Mouse (Mus musculus) left cerebral cortex, postnatal 25 days (tissue): Measurements from ENCODE around the gene Cd3eap. TPM values are rescaled to one million over a fixed set of nuclear protein-coding genes. Genes with fewer than 3 reads are reported as not detected.
A peak's percentile ranks its signal among the peaks of the same experiment; 100 is the strongest.

Experiments used
- DNase-seq, 2 experiments: peaks; one replicate each; pipeline ENCODE4 v3.0.0; 2022; ENCODE audit warnings: low spot score in 2 of 2, mixed read lengths in 1 of 2
- intact Hi-C: fragments of 180-260 bp; cut with DNase I; formaldehyde crosslinking; loops from one replicate; pipeline ENCODE4 v1.15.1; 2025
- total RNA-seq, 2 experiments: library from RNA; stranded (reverse); gene quantifications; 2 replicates each; pipeline ENCODE4 v1.2.3; 2021

The Cd3eap gene
- total RNA-seq, 2 experiments from 2014 or later, result 16.6 to 20.0 TPM

- intact Hi-C loops, result no loop called here
- no peak for DNase-seq
Measured at GRCm38 (mm10) chr7:19338596-19338995, 20.7 kb downstream of the Cd3eap start.

GRCm38 (mm10) chr7:19338060-19338459, 21.2 kb downstream of the Cd3eap start:
- DNase-seq, result no peak
- intact Hi-C loops, result no loop called here

- intact Hi-C loops, result no loop called here
- peak in 1 of 2 experiments; percentile 73 for DNase-seq
Measured at GRCm38 (mm10) chr7:19337122-19337521, 22.2 kb downstream of the Cd3eap start.

- no peak for DNase-seq
- intact Hi-C loops, result no loop called here
Measured at GRCm38 (mm10) chr7:19335583-19335982, 23.7 kb downstream of the Cd3eap start.

GRCm38 (mm10) chr7:19332709-19333352, 26.5 kb downstream of the Cd3eap start:
- peak; percentile 85 to 94 for DNase-seq
- intact Hi-C loops, result no loop called here

- DNase-seq, result no peak
- intact Hi-C loops, result no loop called here
Measured at GRCm38 (mm10) chr7:19331910-19332309, 27.4 kb downstream of the Cd3eap start.

- intact Hi-C loops, result no loop called here
Measured at GRCm38 (mm10) chr7:19328425-19328824, 30.9 kb downstream of the Cd3eap start.

GRCm38 (mm10) chr7:19327782-19328181, 31.5 kb downstream of the Cd3eap start:
- intact Hi-C loops, result no loop called here
- no peak for DNase-seq

More at GRCm38 (mm10) chr7:19328425-19328824, 30.9 kb downstream of the Cd3eap start:
- no peak for DNase-seq

GRCm38 (mm10) chr7:19327128-19327527, 32.2 kb downstream of the Cd3eap start:
- intact Hi-C loops, result no loop called here
- DNase-seq, result peak; percentile 81 to 95

- intact Hi-C loops, result no loop called here
- DNase-seq, result peak; percentile 54 to 80
Measured at GRCm38 (mm10) chr7:19326359-19326758, 32.9 kb downstream of the Cd3eap start.

GRCm38 (mm10) chr7:19325262-19326199, 33.8 kb downstream of the Cd3eap start:
- no peak for DNase-seq
- intact Hi-C loops, result no loop called here

- intact Hi-C loops, result no loop called here
- DNase-seq, result no peak
Measured at GRCm38 (mm10) chr7:19324221-19324620, 35.1 kb downstream of the Cd3eap start.

GRCm38 (mm10) chr7:19322489-19322888, 36.8 kb downstream of the Cd3eap start:
- DNase-seq, result no peak
- intact Hi-C loops, result no loop called here

GRCm38 (mm10) chr7:19321464-19321863, 37.8 kb downstream of the Cd3eap start:
- no peak for DNase-seq
- intact Hi-C loops, result no loop called here

- intact Hi-C loops, result no loop called here
- DNase-seq, result no peak
Measured at GRCm38 (mm10) chr7:19320637-19321036, 38.6 kb downstream of the Cd3eap start.

GRCm38 (mm10) chr7:19319906-19320305, 39.4 kb downstream of the Cd3eap start:
- intact Hi-C loops, result no loop called here
- peak; percentile 95 to 97 for DNase-seq

GRCm38 (mm10) chr7:19319458-19319857, 39.8 kb downstream of the Cd3eap start:
- intact Hi-C loops, result no loop called here
- no peak for DNase-seq

- intact Hi-C loops, result no loop called here
- no peak for DNase-seq
Measured at GRCm38 (mm10) chr7:19318676-19319075, 40.6 kb downstream of the Cd3eap start.

GRCm38 (mm10) chr7:19318201-19318600, 41.1 kb downstream of the Cd3eap start:
- intact Hi-C loops, result no loop called here
- no peak for DNase-seq

GRCm38 (mm10) chr7:19316451-19317161, 42.7 kb downstream of the Cd3eap start:
- intact Hi-C loops, result no loop called here
- DNase-seq, result no peak
